Mouse (Mus musculus): Measurements from ENCODE around the gene Exog. TPM values are rescaled to one million over a fixed set of nuclear protein-coding genes. Genes with fewer than 3 reads are reported as not detected.
A peak's percentile ranks its signal among the peaks of the same experiment; 100 is the strongest.

The Exog gene
- total RNA-seq (2021): 1 to 10 TPM; 1.6 TPM
- long read RNA-seq, experiment 1, transcript Exog-201 (6 exons, 3,832 nt): major isoform, 5 of 8 reads
- long read RNA-seq, experiment 1, partial matches to known transcripts: 0 of 8 reads
- long read RNA-seq, experiment 1, other reads (novel, unspliced or antisense): 0 of 8 reads
- long read RNA-seq, experiment 2, partial matches to known transcripts: 0 of 3 reads
- long read RNA-seq, experiment 2, other reads (novel, unspliced or antisense): 0 of 3 reads

- DNase-seq (ENCODE audit: low spot score): peak; percentile 97
Observed at GRCm38 (mm10) chr9:119444738-119445429, at the start of gene Exog. Gene Exog (plus strand): TSS chr9:119444943.

- no peak for DNase-seq (ENCODE audit: low spot score)
Observed at GRCm38 (mm10) chr9:119401351-119401750, 43.4 kb upstream of the Exog start.

DNA sequence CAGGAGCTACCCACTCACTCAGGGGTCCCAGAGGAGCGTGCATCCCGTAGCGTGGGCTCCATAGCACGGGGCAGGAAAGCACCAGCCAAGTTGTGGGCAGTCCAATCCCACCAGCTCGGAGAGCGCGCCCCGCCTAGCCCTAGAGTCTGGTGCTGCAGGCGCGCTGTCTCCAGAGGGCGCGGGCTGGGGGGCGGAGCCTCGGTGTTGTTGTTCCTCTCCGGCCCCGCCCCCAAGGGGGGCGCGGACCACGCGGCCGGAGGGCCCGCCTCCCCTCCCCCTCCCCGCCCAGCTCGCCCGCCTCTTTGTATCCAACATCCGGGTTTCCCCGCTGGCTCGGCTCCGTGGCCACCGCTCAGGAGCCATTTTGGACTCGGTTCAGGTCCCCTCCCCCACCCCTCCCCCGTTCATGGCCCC, 42.9 kb upstream of the Exog start, which contains the start of gene Acvr2b:
Acvr2b (plus strand) TSS at position 318 of the 414 bp plus-strand sequence.
- peak; percentile 92 for DNase-seq (ENCODE audit: low spot score)

GRCm38 (mm10) chr9:119402253-119403235, 42.2 kb upstream of the Exog start:
- peak; percentile 34 for DNase-seq (ENCODE audit: low spot score)

- no peak for DNase-seq (ENCODE audit: low spot score)
Observed at GRCm38 (mm10) chr9:119403236-119403641, 41.5 kb upstream of the Exog start.

GRCm38 (mm10) chr9:119404090-119404489, 40.7 kb upstream of the Exog start:
- DNase-seq (ENCODE audit: low spot score): no peak

GRCm38 (mm10) chr9:119407884-119408283, 36.9 kb upstream of the Exog start:
- peak; percentile 51 for DNase-seq (ENCODE audit: low spot score)

GRCm38 (mm10) chr9:119408898-119409664, 35.7 kb upstream of the Exog start:
- peak; percentile 80 for DNase-seq (ENCODE audit: low spot score)

- DNase-seq (ENCODE audit: low spot score): no peak
Observed at GRCm38 (mm10) chr9:119409864-119410263, 34.9 kb upstream of the Exog start.

GRCm38 (mm10) chr9:119418025-119418424, 26.7 kb upstream of the Exog start:
- DNase-seq (ENCODE audit: low spot score): no peak

DNA sequence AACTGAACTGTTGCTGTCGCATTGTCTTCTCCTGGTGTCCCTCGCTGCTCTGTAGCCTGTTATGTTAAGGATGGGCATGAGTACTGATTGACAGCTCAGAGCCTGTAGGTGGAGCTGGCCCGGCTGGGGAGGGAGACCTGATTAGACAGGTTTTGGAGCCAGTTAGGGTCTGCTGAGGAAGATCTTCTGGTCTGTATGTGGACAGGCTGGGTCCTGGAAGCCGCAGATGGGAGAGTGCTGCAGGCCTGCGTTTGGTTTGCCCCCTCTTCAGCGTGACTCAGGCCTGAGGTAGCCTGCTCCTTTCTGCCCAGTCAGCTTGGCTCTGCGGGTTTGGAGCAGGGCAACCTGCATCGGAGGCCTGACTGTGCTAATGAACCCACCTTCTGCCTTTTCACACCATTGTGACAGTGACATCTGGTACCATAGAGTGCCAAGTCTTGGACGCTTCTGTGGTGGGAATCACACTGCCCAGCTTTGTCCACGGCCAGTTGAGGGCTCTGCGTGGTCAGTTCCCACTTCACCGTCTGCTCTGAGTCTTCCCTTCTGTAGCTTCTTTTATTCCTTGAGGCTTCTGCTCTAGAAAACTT, 24.8 kb upstream of the Exog start:
- DNase-seq (ENCODE audit: low spot score): no peak

DNA sequence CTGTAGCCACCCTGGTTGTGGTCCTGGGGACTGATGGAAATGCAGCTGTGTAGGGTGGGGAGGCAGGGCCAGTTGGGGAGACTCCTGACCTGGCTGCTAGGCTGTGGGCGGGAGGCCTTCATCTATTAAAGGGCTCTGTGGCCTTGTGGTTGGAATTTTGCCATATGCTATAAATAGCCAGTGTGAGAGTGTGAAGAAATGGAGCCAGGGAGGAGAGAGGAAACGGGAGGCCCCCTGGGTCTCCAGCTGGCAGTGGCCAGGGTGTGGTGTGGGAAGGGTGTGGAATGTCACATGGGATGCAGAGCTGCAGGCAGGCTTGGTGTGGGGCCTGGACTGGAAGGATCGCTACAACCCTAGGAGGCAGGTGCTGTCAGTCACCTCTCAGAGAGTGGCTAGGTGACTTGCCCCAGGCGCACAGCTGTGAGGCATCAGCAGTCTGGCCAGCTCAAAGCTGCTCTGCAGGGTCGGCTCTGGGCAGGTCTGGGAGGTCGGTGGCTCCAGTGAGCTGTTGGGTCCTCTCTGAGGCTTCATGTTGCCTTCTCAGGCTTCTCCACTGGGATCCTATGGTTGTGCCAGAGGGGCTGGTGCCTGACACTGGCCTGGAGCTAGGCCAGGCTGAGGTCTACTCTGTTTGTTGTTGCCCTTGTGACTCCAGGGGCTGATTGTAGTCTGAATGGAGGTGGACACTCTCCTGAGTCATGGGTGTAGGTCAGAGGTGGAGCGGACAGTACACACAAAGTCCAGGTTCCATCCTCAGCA, 19.3 kb upstream of the Exog start:
- DNase-seq (ENCODE audit: low spot score): peak; percentile 85

DNA sequence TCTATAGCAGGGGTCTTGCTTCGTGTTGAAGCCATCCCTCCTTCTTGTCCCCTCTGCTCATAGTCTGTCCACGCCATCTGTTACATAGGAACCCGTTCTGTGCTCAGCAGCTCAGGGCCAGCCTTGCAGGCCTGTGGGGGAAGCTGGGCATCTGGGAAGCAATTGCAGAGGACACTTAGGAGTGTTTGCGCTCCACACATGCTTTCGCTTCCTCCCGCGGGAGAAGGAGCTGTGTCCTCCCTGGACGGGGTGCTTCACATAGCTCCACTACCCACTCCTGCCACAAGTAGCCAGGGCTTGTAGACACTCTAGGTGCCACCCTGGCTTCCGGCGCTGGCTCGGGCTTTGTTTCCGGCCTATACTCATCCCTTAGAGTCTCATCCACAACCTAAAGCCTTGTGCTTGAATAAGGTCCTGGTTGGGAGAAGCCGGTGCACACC, 18.7 kb upstream of the Exog start:
- no peak for DNase-seq (ENCODE audit: low spot score)

GRCm38 (mm10) chr9:119426483-119426882, 18.3 kb upstream of the Exog start:
- DNase-seq (ENCODE audit: low spot score): no peak

DNA sequence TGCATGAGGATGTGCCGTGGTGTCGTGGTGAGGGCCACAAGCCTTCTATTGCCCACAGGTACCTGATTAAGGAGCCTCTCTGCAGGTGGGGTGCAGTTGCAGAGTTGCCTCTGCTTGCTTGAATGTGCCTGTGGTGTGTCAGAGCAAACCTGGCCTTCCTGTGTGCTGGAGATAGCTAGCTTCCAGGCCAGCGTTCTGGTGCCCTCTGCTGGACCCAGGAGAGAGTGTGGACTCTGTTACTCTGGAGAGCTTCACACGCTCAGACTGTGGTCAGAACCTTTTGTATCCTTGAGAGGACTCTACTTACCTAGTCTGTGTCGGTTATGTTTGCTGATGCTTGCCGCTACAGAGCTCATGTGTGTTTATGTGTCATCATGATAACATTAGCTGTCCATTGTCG, 14.4 kb upstream of the Exog start:
- peak; percentile 84 for DNase-seq (ENCODE audit: low spot score)

- DNase-seq (ENCODE audit: low spot score): no peak
Observed at GRCm38 (mm10) chr9:119435855-119436254, 8.9 kb upstream of the Exog start.

- no peak for DNase-seq (ENCODE audit: low spot score)
Observed at GRCm38 (mm10) chr9:119438065-119438464, 6.7 kb upstream of the Exog start.

DNA sequence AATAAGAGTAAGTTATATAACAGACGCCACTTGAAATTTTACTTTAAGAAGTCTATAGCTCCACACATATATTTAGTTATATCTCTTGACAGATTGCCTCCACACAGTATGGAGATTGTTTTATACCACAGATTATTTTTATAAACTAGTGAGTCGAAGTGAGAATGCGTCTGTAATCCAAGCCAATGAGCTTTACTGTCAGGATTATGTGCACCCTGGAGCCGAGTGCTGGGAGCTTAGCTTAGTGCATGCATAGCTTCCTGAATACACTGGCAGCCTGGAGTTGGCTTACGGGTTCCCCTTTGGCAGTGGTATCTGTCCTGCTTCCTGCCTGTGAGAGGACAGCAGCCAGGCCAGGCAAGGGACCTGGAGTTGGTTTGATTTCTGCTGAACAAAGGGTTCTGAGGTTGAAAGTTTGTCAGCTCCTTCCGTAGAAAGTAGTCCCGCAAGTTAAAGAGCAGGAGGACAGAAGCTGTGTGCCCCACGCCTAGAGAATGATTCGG, 6.2 kb upstream of the Exog start:
- peak; percentile 55 for DNase-seq (ENCODE audit: low spot score)

DNA sequence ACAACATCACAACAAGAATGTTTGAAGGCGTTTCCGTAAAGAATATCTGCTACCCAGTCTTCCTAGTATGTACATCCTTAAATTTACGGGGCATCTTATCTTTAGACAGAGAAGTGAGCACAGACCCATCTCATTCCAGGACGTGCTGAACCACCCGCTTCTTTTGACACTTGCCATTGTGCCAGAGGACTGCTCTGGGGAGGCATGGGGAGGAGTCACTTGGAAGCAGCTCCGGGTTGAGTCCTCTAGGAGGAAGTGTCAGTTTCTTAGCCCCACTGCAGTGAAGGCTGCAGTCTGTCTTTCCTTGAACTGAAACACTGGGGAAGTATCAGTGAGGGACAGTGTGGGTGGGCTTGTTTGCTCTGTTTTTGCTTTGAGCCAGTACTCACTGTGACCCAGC, 994 bp downstream of the Exog start:
- no peak for DNase-seq (ENCODE audit: low spot score)

DNA sequence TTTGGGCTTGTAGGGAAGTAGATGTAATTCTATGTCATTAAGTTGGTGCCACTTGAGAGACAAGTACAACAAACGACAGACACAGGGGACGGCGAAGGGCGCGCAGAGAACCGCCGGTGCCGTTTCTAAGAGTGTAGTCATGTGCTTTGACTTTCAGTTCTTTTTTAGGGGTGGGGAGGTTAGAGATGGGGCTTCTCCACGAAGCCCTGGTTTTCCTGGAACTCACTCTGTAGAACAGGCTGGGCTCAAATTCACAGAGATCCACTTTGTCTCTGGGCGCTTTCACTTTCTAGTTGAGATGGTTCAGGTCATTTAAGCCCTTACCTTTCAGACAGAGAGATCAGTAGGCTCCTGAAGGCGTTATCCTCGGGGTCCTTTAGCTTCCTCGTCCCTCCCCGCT, 11.2 kb downstream of the Exog start:
- DNase-seq (ENCODE audit: low spot score): no peak
